Mouse (Mus musculus): ENCODE measurements around the gene Morn1.

- no peak for TF ChIP-seq POLR2A (IDR thresholded peaks at IDR 0.05; ENCODE audit: borderline replicate concordance, extremely low read depth, low read depth, low read length)
- TF ChIP-seq CTCF (IDR thresholded peaks at IDR 0.05; ENCODE audit: insufficient read depth, low read length) = no peak
These were observed 54.5 kb downstream of the Morn1 start for GRCm38 (mm10) chr4:155140795-155141265.

Measured in lung, adult 2 months (tissue).